ENCODE assay signal across 13 mouse cellular contexts in the genomic region with DNA sequence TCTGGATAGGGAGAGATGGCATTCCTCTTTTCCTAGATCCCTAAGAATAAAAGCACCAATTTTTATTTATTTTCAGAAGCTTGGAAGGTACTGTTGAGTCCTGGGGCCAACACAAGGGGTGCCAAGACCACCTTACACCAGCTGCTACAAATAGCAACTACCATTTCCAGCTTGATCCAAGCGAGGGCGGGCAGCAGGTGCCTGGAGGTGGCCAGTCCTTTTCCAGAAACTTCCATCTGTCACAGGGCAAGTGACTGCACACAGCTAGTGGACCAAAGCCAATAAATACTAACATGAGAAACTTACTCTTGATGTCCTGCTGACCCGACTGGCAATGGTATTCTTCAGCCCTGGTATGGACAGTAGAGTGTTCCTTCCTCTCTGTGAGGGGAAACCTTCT.
"Had no signal": no experiment of that assay in that cellular context is flagged by ENCODE, and none has a peak within 500 bp of the region (broad histone marks: within the 10 kb centered on the region; RNA-seq: fewer than 3 reads in every experiment).

No protein-coding gene starts in this region.

- H3K27me3 ChIP-seq: limb, embryonic 13.5 days had no signal

- H3K9ac ChIP-seq: limb, embryonic 13.5 days; liver, embryonic 14.5 days had no signal

- DNase-seq: kidney, adult 8-10 months; kidney, postnatal 25 days; layer of hippocampus, postnatal 36 days; lung, adult 2 months; lung, postnatal 36 days; right cerebral cortex, postnatal 14 days; thymus, postnatal 14 days had no signal

- H3K27ac ChIP-seq: limb, embryonic 13.5 days; liver, embryonic 14.5 days; stomach, postnatal 0 days had no signal

- H3K4me2 ChIP-seq: limb, embryonic 13.5 days; midbrain, embryonic 11.5 days had no signal

- ATAC-seq: lung, postnatal 0 days; midbrain, embryonic 16.5 days had no signal

- H3K36me3 ChIP-seq: limb, embryonic 13.5 days had no signal

- H3K9me3 ChIP-seq: limb, embryonic 13.5 days had no signal

- H3K4me3 ChIP-seq: limb, embryonic 13.5 days had no signal
